Mouse (Mus musculus) olfactory bulb, adult 2 months (tissue): Measurements from ENCODE around the gene Samd10. TPM values are rescaled to one million over a fixed set of nuclear protein-coding genes. Genes with fewer than 3 reads are reported as not detected.

Experiments used
- H3K27ac ChIP-seq: fragments of 200-500 bp; 2 replicates; pipeline ENCODE4 v1.5.1; 2012; ENCODE audit warnings: low read depth, low read length; ENCODE audit not compliant: insufficient read depth
- H3K4me1 ChIP-seq: fragments of 200-500 bp; 2 replicates; pipeline ENCODE4 v1.6.1; 2012; ENCODE audit warnings: low read length; ENCODE audit not compliant: control insufficient read depth, insufficient read depth
- H3K4me3 ChIP-seq: fragments of 200-500 bp; 2 replicates; pipeline ENCODE4 v1.5.1; 2012; ENCODE audit warnings: mild to moderate bottlenecking, low read depth, low read length, moderate library complexity; ENCODE audit not compliant: insufficient read depth
- CTCF ChIP-seq: fragments of 200-500 bp; IDR thresholded peaks from 2 replicates; pipeline ENCODE4 v1.5.1; 2012; ENCODE audit warnings: low read depth, mild to moderate bottlenecking, low read length, moderate library complexity; ENCODE audit not compliant: insufficient read depth
- POLR2A ChIP-seq: fragments of 200-500 bp; IDR thresholded peaks from 2 replicates; pipeline ENCODE4 v1.6.1; 2012; ENCODE audit warnings: mild to moderate bottlenecking, low read depth, low read length, moderate library complexity; ENCODE audit not compliant: insufficient read depth
- WGBS: fragments of 180-500 bp; shearing (Covaris S2); methylation state at CpG from one replicate; pipeline ENCODE4 v1.1.7; 2018; 5-methylcytosine and 5-hydroxymethylcytosine counted together
- polyA plus RNA-seq: library from polyadenylated mRNA; stranded (reverse); fragments of >200 nt; gene quantifications from 2 replicates; pipeline ENCODE4 v1.2.4, GENCODE M21; 2012; ENCODE audit warnings: low replicate concordance; ENCODE audit not compliant: missing spikeins, insufficient read depth, insufficient read length

Gene Samd10
- polyA plus RNA-seq, 1 experiment = not detected

- Histone ChIP-seq H3K4me3 (peak overlapping the region; percentile 81), H3K27ac (peak overlapping the region; percentile 91), H3K4me1 (peaks cover 23% of the 10 kb centered on the region)
- WGBS = under 1% methylated on average over 49 of the region's 49 CpGs
- TF ChIP-seq CTCF (no peak; the same call in 1 of the 2 replicates), POLR2A (peak; percentile 43; the same call in 1 of the 2 replicates)
These were observed 17.5 kb downstream of the Samd10 start for GRCm38 (mm10) chr2:181581402-181582120.

DNA sequence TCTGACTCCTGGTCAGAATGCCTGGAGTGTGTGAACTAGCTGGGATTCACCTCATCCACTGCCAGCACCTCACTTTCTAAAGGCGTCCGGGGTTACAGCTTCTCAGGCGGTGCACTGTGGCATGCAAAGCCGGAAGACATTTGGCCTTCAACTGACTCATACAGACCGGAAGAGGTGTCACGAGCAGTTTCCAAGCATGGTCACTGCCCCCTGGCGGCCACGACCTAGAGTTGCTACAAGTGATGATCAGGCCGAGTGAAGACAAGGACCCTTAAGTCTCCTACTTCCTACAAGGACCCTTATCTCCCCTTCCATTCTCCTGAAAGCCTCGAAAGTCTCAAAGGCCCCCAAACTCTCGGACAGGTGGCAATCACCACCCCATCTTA lies 18.0 kb downstream of the Samd10 start:
- WGBS = 0% methylated on average over 11 of the region's 11 CpGs
- peak overlapping the region; percentile 81 for H3K4me3 ChIP-seq
- TF ChIP-seq CTCF (peak; percentile 81), POLR2A (peak; percentile 35)
- H3K4me1 ChIP-seq = peaks cover 23% of the 10 kb centered on the region
- peak overlapping the region; percentile 91 for H3K27ac ChIP-seq

DNA sequence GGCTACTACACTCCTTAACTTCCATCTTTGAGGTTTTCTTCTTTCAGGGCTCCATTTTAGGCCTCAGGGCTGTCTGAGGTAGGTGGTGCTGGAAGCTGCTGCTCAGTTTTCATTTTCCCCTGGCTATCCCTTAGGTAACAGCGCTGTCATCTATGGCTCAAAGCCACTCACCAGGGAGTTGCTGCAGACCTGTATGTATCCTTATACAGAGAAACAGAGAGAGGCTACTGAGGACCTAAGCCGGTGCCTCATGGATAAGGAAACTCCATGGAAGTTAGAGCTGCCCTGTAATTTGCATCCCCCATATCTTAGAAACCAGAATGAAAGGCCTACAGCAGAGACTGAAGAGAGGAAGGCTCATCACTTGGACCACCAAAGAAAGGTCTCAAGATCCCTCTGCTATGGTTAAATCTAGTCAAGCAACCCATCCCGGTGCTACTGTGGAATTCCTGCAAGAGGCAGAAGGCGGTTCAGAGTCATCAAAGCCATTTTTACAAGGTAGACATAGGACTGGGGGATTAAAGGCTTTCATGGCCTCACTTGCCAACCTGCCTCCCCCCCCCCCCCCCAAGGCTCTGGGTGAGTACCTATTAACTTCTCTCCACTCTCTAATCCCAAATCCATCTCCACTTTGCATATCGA lies 18.8 kb downstream of the Samd10 start:
- 75% methylated on average over 5 of the region's 5 CpGs for WGBS
- TF ChIP-seq CTCF (no peak), POLR2A (no peak)
- Histone ChIP-seq H3K4me3 (peak overlapping the region; percentile 81), H3K27ac (no peak overlapping the region), H3K4me1 (peaks cover 23% of the 10 kb centered on the region)

DNA sequence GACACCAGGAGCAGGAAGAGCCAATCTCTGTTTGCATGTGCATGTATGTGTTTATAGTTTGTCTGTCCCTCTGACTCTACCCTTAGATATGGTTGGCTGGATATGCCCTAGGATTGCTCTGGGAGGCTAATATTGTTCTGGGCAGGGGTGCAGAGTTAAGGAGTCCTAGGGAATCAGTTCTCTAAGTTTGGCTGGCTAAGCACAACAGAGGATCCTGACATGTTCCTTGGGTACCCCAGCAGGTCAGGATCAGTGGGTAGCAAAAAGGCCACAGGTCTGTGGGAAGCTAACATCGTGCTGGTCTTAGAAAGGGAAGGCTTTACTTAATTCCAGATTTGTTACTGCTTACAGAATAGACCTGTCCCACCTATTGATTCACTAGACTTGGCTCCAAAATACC lies 19.3 kb downstream of the Samd10 start:
- Histone ChIP-seq H3K4me1 (peaks cover 23% of the 10 kb centered on the region), H3K4me3 (no peak overlapping the region), H3K27ac (no peak overlapping the region)
- WGBS = 86% methylated on average over 1 of the region's 1 CpGs
- TF ChIP-seq CTCF (no peak), POLR2A (no peak)

GRCm38 (mm10) chr2:181578790-181579618 lies 20.0 kb downstream of the Samd10 start:
- WGBS = 74% methylated on average over 5 of the region's 5 CpGs
- H3K4me1 ChIP-seq = peaks cover 23% of the 10 kb centered on the region
- no peak overlapping the region for H3K27ac ChIP-seq
- no peak overlapping the region for H3K4me3 ChIP-seq
- TF ChIP-seq POLR2A (no peak), CTCF (no peak)

DNA sequence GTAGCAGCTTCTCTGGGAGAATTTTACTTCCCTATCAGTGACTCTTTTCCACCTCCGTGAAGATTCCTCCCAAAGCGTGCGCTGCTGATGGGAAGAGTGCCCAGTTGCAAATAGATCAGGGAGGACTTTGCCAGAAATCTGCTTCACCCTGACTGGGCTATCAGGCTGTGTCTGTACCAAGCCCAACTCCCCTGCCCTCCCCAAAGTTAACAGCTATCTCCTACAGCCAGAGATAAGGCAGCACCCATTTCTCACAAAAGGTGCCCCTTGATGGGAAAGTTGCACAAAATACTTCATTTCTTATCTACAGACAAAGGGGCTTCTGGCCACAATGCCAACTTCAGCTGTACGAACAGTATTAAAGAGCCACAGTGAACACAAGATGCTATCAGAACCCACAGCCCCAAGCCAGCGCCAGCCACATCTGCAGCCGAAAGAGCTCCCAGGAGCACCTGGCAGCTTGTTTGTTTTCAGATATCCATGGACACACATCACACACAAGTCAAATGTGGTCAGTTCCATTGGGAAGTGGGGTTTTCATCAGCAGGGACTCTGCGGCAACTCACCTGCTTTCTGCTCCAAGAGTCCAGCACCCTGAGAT lies 20.9 kb downstream of the Samd10 start:
- TF ChIP-seq POLR2A (no peak), CTCF (no peak)
- 52% methylated on average over 7 of the region's 7 CpGs for WGBS
- no peak overlapping the region for H3K27ac ChIP-seq

DNA sequence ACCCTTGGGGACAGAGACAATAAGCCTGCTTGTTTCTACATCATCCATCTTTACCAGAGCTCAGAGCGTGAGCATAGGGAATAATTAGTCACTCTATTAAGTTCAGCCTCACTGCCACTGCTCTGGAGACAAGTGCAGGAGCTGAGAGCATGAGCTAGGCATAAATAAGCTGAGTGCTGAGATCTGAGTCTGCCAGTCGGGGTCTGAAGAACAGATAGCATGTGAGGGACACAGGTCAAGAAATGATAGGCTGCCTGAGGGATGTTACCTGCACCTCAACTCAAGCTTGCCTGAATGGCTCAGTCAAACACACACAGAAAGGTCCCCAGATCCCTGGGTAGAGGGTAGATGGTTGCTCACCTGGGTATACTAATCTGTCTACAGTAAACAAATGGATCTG lies 21.9 kb downstream of the Samd10 start:
- H3K4me3 ChIP-seq = no peak overlapping the region
- H3K27ac ChIP-seq = no peak overlapping the region
- TF ChIP-seq CTCF (no peak), POLR2A (no peak)
- WGBS = 18% methylated on average over 2 of the region's 2 CpGs
- peaks cover 23% of the 10 kb centered on the region for H3K4me1 ChIP-seq

More for the DNA sequence above, 20.9 kb downstream of the Samd10 start:
- H3K4me1 ChIP-seq = peaks cover 23% of the 10 kb centered on the region
- no peak overlapping the region for H3K4me3 ChIP-seq

- H3K4me1 ChIP-seq = peaks cover 23% of the 10 kb centered on the region
- H3K4me3 ChIP-seq = no peak overlapping the region
- H3K27ac ChIP-seq = no peak overlapping the region
- WGBS = 94% methylated on average over 2 of the region's 2 CpGs
- TF ChIP-seq CTCF (no peak), POLR2A (no peak)
These were observed 22.4 kb downstream of the Samd10 start for GRCm38 (mm10) chr2:181576613-181577012.
